Mouse (Mus musculus) myocyte (in vitro differentiated cells): Measurements from ENCODE around the gene Ppp4r3b.
A peak's percentile ranks its signal among the peaks of the same experiment; 100 is the strongest.

ENCODE experiments used
- CEBPB ChIP-seq: IDR thresholded peaks from 2 replicates; pipeline ENCODE4 v1.6.1; 2011; ENCODE audit warnings: mild to moderate bottlenecking, moderate library complexity; ENCODE audit not compliant: poor library complexity, insufficient read depth, severe bottlenecking
- E2F4 ChIP-seq: IDR thresholded peaks from one replicate; pipeline ENCODE4 v1.6.1; 2011; ENCODE audit warnings: mild to moderate bottlenecking, control low read depth, moderate library complexity; ENCODE audit not compliant: insufficient read depth
- MAX ChIP-seq: IDR thresholded peaks from one replicate; pipeline ENCODE4 v1.6.1; 2011; ENCODE audit warnings: low read depth, mild to moderate bottlenecking, control low read depth
- MYOD1 ChIP-seq, 3 experiments: IDR thresholded peaks; one replicate each; pipeline ENCODE4 v1.6.1; 2011; ENCODE audit warnings: control low read depth in 2 of 3, low read depth in 2 of 3, mild to moderate bottlenecking in 2 of 3, moderate library complexity in 1 of 3; ENCODE audit not compliant: insufficient read length in 2 of 3, control insufficient read depth in 1 of 3
- POLR2A ChIP-seq: IDR thresholded peaks from one replicate; pipeline ENCODE4 v1.6.1; 2011; ENCODE audit warnings: low read depth, mild to moderate bottlenecking, control low read depth, moderate library complexity; ENCODE audit not compliant: insufficient read length
- POLR2AphosphoS2 ChIP-seq: IDR thresholded peaks from one replicate; pipeline ENCODE4 v1.6.1; 2011; ENCODE audit warnings: low read depth, control low read depth; ENCODE audit not compliant: insufficient read length
- REST ChIP-seq: IDR thresholded peaks from one replicate; pipeline ENCODE4 v1.6.1; 2011; ENCODE audit warnings: mild to moderate bottlenecking, control low read depth, moderate library complexity; ENCODE audit not compliant: insufficient read depth, insufficient read length
- SRF ChIP-seq: IDR thresholded peaks from one replicate; pipeline ENCODE4 v1.6.1; 2011; ENCODE audit warnings: low read depth; ENCODE audit not compliant: control insufficient read depth, insufficient read length
- TCF12 ChIP-seq: IDR thresholded peaks from one replicate; pipeline ENCODE4 v1.6.1; 2011; ENCODE audit warnings: mild to moderate bottlenecking, control low read depth; ENCODE audit not compliant: poor library complexity, insufficient read depth, severe bottlenecking
- USF1 ChIP-seq: IDR thresholded peaks from one replicate; pipeline ENCODE4 v1.6.1; 2011; ENCODE audit warnings: low read depth, mild to moderate bottlenecking, control low read depth, moderate library complexity

DNA sequence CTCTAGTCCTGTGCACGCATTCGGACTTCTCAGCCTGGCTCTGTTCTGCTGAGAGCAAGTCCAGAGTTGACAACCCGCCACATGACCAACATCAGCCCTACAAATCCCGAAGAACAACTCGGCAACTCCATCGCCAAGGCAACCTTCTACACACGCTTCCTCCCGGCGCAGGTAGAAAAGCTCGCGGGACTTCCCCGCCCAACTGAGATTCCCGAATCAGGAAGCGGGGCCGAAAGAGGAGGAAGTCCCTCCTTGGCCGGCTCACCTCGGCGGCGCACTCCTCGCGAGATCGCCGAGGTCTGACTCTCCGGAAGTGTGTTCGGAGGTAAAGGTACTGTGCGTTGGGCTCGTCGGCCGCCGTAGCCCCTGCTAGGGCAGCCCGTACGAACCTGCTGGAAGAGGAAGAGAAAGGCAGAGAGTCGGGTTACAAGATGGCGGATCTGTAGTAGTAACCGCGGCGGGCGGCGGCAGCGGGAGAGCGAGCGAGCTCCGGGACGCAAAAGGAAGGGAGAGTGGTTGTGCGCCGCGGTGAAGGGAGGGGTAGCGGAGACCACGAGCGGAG lies at the start of gene Ppp4r3b:
- peak; percentile 53 for TF ChIP-seq POLR2A
- no peak for TF ChIP-seq CEBPB
- peak in 1 of 3 experiments; percentile 16 for TF ChIP-seq MYOD1 (IDR thresholded peaks at IDR 0.05; ENCODE audit: control insufficient read depth in 1 of 3, insufficient read length in 2 of 3, low read depth in 2 of 3)
- no peak for TF ChIP-seq E2F4
- TF ChIP-seq USF1, result no peak
- no peak for TF ChIP-seq SRF
- no peak for TF ChIP-seq MAX
- TF ChIP-seq REST, result no peak
- peak; percentile 34 for TF ChIP-seq POLR2AphosphoS2
- TF ChIP-seq TCF12, result no peak
